Mouse (Mus musculus): ENCODE data around the gene Tmem88b. TPM values are rescaled to one million over a fixed set of nuclear protein-coding genes. Genes with fewer than 3 reads are reported as not detected.
"Not testable (repeated sequence)": the region's sequence is repeated elsewhere in the genome, so short reads cannot be mapped to it uniquely, and the experiment has no call there.

Gene Tmem88b
- polyA plus RNA-seq, 1 experiment = 0.55 TPM

DNA sequence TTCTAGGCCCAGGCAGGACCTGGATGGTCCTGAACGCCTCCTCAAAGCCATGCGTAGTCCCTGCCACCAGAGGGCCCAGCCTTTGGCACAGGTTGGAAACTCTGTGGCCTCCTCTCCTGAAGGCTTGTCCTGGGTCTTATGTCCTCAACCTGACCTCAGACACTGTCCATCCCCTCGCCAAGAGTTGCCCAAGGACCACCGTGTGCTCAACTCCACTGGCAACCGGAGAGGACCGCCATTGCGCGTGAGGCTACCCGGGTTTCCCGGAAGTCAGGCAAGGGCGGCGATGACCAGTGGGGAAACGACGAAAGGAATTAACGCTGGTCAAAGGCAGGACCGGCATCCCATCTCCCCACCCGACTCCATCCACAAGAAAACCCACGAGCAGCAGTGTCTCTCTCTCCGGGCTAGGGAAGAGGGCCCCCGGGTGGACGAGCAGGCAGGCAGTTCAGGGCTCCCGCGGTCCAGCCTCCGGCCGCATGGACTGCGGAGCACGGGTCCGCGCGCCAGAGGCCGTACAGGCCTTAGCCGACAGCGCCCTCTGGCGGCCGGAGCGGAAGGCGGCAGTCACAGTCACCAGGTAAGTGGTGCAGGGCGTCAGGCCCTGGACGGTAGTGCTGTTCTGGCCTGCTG, 15.7 kb downstream of the Tmem88b start:
- peak; percentile 70 for DNase-seq (ENCODE audit: low read depth, low spot score)

GRCm38 (mm10) chr4:155769496-155769879, 16.2 kb downstream of the Tmem88b start:
- WGBS = 58% methylated on average over 5 of the region's 5 CpGs
- no peak for DNase-seq (ENCODE audit: low read depth, low spot score)

More for the DNA sequence above, 15.7 kb downstream of the Tmem88b start:
- WGBS = under 1% methylated on average over 39 of the region's 39 CpGs

DNA sequence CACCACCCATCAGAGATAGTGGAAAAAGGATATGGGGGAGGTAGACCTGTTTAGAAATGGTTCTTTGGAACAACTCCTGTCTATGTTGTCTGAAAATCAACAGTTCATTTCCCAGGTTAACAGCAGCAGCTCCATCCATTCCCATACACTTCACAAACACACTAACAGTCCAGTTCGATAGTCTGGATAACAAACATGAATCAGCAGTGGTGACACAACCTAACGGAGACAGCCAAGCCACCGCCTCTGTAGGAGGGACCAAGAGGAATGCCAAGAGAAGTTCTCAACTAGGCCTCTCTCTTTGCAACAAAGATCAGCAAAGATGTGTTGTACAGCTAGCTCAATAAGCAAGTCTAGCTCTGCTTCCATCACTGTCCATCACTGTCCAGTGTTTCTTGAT, 23.3 kb downstream of the Tmem88b start:
- 67% methylated on average over 3 of the region's 3 CpGs for WGBS
- DNase-seq (ENCODE audit: low read depth, low spot score) = no peak

GRCm38 (mm10) chr4:155761356-155762099, 24.1 kb downstream of the Tmem88b start:
- DNase-seq (ENCODE audit: low read depth, low spot score) = no peak
- 2% methylated on average over 28 of the region's 28 CpGs for WGBS

DNA sequence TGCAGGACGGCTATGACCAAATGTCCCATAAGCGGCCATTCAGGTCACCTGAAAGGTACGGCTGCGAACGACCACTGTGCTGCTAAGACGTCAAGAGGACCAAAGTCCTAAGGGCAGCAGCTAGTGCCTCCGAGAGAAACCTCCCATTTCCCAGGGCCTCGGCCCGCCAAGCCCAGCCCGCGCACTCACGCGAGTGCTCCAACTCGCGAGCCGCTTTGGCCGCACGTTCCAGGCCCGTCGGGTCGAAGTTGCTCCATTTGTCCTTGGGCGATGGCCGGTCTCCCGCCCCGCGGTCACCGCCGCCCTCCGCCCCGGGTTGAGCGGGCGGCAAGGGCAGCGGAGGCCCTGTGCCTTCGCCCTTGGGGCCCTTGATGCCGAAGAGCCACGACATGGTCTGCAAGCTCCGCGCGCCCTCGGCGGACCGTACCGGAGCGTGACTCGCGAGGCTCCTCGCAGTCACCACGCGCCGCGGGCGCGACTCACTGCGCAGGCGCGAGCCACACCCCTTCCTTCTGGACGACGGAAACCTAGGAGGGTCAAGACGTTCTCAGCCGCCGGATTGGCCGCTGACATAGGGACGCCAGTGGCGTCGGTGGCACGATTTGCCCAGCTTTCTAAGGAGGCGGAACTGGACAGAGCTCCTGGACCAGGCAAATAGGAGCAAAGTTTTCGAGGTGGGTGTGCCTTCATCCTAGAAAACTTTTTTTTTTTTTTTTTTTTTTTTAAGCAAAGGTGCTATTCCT, 24.9 kb downstream of the Tmem88b start, which contains the start of gene Atad3a:
Gene Atad3a, minus strand, starts transcription at position 481 of the 743 bp plus-strand sequence.
- WGBS = 1% methylated on average over 68 of the region's 68 CpGs

GRCm38 (mm10) chr4:155759862-155760612, 25.6 kb downstream of the Tmem88b start:
- no peak for DNase-seq (ENCODE audit: low read depth, low spot score)
- WGBS = 1% methylated on average over 10 of the region's 10 CpGs

More for the DNA sequence above, 24.9 kb downstream of the Tmem88b start, which contains the start of gene Atad3a:
- peak; percentile 67 for DNase-seq (ENCODE audit: low read depth, low spot score)

- no peak for DNase-seq (ENCODE audit: low read depth, low spot score)
- 90% methylated on average over 12 of the region's 12 CpGs for WGBS
Observed at GRCm38 (mm10) chr4:155757011-155757410, 28.7 kb downstream of the Tmem88b start.

GRCm38 (mm10) chr4:155746575-155747490, 38.8 kb downstream of the Tmem88b start:
- DNase-seq (ENCODE audit: low read depth, low spot score) = no peak
- 87% methylated on average over 17 of the region's 17 CpGs for WGBS

DNA sequence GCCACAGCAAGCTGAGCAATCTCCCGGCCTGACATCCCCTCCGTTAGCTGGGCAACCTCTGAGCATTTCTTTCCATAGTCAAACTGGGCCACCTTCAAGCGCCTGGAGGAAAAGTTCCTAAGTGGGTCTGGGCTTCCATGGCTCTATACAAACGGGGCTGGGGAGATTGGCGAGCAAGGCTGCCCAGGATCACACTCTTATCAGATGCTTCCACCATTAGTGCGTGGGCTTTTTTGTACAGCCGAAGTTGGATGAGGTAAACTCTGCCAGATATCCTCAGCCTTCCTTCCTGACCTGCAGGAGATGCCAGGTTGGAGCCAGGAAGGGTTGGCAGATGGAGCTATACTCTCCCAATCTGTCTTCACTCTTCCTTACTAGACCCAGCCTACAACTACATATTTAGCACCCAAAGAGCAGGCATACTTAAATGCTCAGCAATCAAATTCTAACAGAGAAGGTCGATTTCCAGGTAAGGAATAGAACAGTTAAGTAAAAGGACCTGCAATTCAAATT, 39.6 kb downstream of the Tmem88b start:
- 86% methylated on average over 8 of the region's 8 CpGs for WGBS
- DNase-seq (ENCODE audit: low read depth, low spot score) = no peak

DNA sequence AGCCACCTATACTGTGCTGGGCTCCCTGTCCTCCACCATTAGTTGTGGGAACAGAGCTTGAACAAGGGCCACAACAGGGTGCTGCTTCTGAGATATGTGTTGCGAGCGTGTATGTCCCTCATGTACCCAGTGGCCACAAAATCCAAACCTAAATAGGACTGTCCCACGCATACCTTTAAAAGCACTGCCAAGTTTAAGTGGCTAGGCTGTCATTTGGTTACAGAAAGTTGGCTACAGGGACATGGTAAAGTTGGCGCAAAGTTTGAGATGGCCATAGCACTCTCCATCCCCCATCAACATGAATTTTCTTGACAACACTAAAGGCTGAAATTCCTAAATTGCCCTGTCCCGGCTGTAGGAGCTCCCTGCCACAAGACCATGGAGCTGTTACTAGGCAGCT, 40.5 kb downstream of the Tmem88b start:
- WGBS = 91% methylated on average over 5 of the region's 5 CpGs
- no peak for DNase-seq (ENCODE audit: low read depth, low spot score)

DNA sequence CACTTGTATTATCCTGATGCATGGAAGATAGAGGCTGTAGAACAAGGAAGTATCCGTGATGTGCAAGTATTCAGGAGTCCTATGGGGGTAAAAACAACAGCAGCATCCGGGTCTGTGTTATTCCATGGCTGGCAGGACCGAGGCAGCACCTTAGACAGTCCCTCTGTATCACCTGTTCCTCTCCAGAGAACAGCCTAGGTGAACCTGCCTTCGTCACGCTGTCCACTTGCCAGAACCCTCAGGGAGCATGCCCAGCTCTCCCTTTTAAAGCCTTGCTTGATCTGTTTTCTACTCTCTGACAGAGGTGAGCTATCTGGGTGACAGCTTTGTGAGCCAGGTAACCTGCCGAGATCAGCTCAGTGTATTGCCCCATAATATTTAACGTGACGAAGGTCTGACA, 41.2 kb downstream of the Tmem88b start:
- no peak for DNase-seq (ENCODE audit: low read depth, low spot score)
- WGBS = 84% methylated on average over 8 of the region's 8 CpGs

GRCm38 (mm10) chr4:155742684-155743083, 43.0 kb downstream of the Tmem88b start:
- 90% methylated on average over 5 of the region's 5 CpGs for WGBS
- DNase-seq (ENCODE audit: low read depth, low spot score) = no peak

DNA sequence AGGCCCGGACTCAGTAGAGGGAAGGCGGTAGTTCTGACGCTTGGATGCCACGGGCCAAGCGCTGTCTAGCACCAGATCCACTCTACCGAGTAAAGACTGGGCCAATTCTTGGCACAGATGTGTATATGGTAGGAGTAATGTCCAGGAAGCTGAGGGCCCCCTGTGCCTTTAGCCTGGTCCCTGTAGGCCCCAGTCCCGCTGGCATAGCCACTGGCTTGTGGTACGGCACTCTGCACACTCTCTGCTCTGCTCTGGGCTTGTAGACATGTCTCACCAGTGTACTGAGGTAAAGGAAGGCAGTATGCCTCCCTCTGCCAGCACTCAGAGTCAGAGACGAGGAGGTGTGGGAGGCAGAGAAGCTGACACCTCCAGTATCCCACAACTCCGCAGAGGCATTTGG, 45.0 kb downstream of the Tmem88b start:
- 85% methylated on average over 10 of the region's 10 CpGs for WGBS
- DNase-seq (ENCODE audit: low read depth, low spot score) = not testable (repeated sequence)

DNA sequence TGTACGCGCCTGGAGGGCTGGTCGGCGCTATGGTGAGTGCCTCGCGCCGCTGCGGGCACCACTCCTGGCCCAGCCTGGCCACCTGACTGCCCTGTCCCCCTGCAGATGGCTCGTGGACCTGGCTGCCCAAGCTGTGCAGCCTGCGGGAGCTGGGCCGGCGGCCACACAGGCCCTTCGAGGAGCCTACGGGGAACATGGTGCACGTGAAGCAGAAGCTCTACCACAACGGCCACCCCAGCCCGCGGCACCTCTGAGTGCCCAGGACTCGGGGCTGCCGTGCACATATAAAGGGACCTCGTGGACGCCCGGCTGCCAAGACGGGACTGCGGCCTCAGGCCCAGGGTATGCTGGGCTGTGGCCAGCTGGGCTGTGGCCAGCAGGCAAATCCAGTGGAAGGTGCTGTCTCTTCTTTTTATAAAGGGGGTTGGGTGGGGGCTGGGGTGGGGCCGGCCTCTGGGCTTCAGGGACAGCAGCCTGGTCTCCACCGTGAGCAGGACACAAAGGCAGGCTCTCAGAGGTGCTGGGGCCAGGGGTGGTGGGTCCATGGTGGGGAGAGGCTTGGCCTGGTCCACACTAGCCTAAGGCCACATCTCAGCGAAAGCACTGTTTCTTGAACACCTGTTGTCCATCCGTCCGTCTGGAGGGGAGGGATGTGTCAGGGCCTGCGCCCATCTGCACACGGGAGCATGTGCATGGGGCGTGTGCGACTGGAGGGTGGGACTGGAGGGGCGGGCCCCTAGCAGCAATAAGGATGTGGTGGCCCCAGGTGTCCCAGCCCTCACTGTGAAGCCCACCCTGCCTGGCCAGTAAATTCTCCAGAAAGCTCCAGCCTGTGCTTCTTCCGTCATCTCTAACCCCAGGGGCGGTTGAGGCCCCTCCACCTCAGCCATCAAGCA, 45.7 kb downstream of the Tmem88b start:
- WGBS = 75% methylated on average over 37 of the region's 37 CpGs
- no peak for DNase-seq (ENCODE audit: low read depth, low spot score)

DNA sequence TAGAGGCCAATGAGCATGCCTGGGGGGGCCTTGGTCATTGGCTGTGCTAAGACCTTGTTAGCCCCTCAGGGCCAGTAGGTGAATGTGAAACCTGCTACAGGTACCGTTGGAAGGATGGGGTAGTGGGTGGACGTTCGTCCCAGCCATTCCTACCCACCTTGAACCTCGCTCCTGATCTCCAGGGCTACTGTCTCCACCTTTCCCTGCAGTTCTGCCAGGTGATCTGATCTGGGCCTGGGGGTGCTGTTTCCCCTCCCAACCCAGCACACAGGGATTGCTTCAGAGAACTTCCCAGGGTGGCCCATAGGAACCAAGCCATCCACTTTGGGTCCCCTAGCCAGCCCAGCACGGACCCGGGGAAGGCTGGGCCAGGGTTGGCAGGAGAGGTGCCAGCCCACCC, 46.5 kb downstream of the Tmem88b start:
- 73% methylated on average over 6 of the region's 6 CpGs for WGBS
- no peak for DNase-seq (ENCODE audit: low read depth, low spot score)

- DNase-seq (ENCODE audit: low read depth, low spot score) = no peak
- 60% methylated on average over 8 of the region's 8 CpGs for WGBS
Observed at GRCm38 (mm10) chr4:155738262-155738661, 47.4 kb downstream of the Tmem88b start.

- 94% methylated on average over 5 of the region's 5 CpGs for whole genome bisulfite sequencing
- no peak for DNase-seq (ENCODE audit: low read depth, low spot score)
Observed at GRCm38 (mm10) chr4:155736421-155736820, 49.3 kb downstream of the Tmem88b start.

- DNase-seq (ENCODE audit: low read depth, low spot score) = no peak
- 69% methylated on average over 5 of the region's 5 CpGs for WGBS
Observed at GRCm38 (mm10) chr4:155735788-155736187, 49.9 kb downstream of the Tmem88b start.
